ENCODE assay signal across 16 mouse cellular contexts in genomic region chr7:133505628-133506027, GRCm38 (mm10).
A peak's percentile ranks its signal among the peaks of the same experiment; 100 is the strongest.
DNase-seq lines count a peak whose midpoint lies in the region; ATAC-seq and TF ChIP-seq lines count a peak whose summit lies in the region.
"Had no signal": no experiment of that assay in that cellular context is flagged by ENCODE, and none has a peak within 500 bp of the region (broad histone marks: within the 10 kb centered on the region; RNA-seq: fewer than 3 reads in every experiment).

No protein-coding gene starts in this region.

- H3K4me3 ChIP-seq in kidney, adult 2 months (ENCODE audit: insufficient read depth, low read depth, low read length), result no peak overlapping the region
- H3K4me3 ChIP-seq in kidney, embryonic 15.5 days (replicated peaks), result no peak overlapping the region
- H3K4me3 ChIP-seq in E14TG2a.4 (replicated peaks; ENCODE audit: low read length) (no peak overlapping the region), MEL (ENCODE audit: control insufficient read depth in 1 of 2, insufficient read depth in 1 of 2, low read depth in 2 of 2, low read length in 2 of 2) (no peak overlapping the region)
- H3K4me3 ChIP-seq in hindbrain, embryonic 11.5 days (ENCODE audit: low read depth, low read length), result no peak overlapping the region
- H3K4me3 ChIP-seq: embryonic facial prominence, embryonic 15.5 days; hindbrain, embryonic 12.5 days; liver, embryonic 13.5 days; neural tube, embryonic 13.5 days had no signal

- no peak overlapping the region for H3K9ac ChIP-seq in kidney, embryonic 15.5 days
- no peak overlapping the region for H3K9ac ChIP-seq in MEL (ENCODE audit: control insufficient read depth, low read depth, low read length, poor library complexity, severe bottlenecking)
- H3K9ac ChIP-seq in hindbrain, embryonic 11.5 days (ENCODE audit: low read depth, low read length), result no peak overlapping the region
- H3K9ac ChIP-seq: embryonic facial prominence, embryonic 15.5 days; hindbrain, embryonic 12.5 days; liver, embryonic 13.5 days; neural tube, embryonic 13.5 days had no signal

- peak; percentile 34 for DNase-seq in kidney, adult 2 months
- peak; percentile 12 for DNase-seq in lung, postnatal 10 days
- no peak for DNase-seq in lung, postnatal 4 days
- no peak for DNase-seq in MEL (ENCODE audit: low read depth, low spot score)
- no peak for DNase-seq in spleen, postnatal 14 days (ENCODE audit: low spot score in 2 of 2)
- DNase-seq in hindbrain, embryonic 11.5 days (ENCODE audit: low spot score), result no peak
- DNase-seq: cerebellum, adult 8-10 months; kidney, adult 11 months; liver, embryonic 13.5 days; right cerebral cortex, postnatal 25 days; thymus, adult 18-20 months had no signal

- no peak; the same call in 1 of the 2 replicates for TF ChIP-seq CTCF in kidney, adult 2 months (conservative IDR thresholded peaks at IDR 0.05; ENCODE audit: insufficient read depth, insufficient read length, low read depth, low read length)
- TF ChIP-seq CTCF in E14TG2a.4 (conservative IDR thresholded peaks at IDR 0.05; ENCODE audit: low read length) (peak; percentile 44), MEL (IDR thresholded peaks at IDR 0.05 in 2 of 3, conservative IDR thresholded peaks at IDR 0.05 in 1 of 3; ENCODE audit: control insufficient read depth in 1 of 3, insufficient read depth in 1 of 3, low read depth in 2 of 3, low read length in 3 of 3, poor library complexity in 1 of 3, severe bottlenecking in 1 of 3) (peak in 2 of 3 experiments; percentile 1 to 13; a peak in 1 of 6 replicates)

- TF ChIP-seq RAD21 in MEL (IDR thresholded peaks at IDR 0.05; ENCODE audit: low read depth, low read length), result no peak; the same call in 1 of the 2 replicates

- WGBS in kidney, adult 2 months, result 90% methylated on average over 2 of the region's 2 CpGs
- WGBS in kidney, embryonic 15.5 days, result 91% methylated on average over 2 of the region's 2 CpGs
- 82% methylated on average over 2 of the region's 2 CpGs for WGBS in hindbrain, embryonic 11.5 days

- H3K79me2 ChIP-seq in MEL (ENCODE audit: control insufficient read depth, insufficient read depth, low read length, poor library complexity), result no peaks in the 10 kb centered on the region; the same call in 1 of the 2 replicates

- H3K4me1 ChIP-seq in kidney, adult 2 months (ENCODE audit: control insufficient read depth, insufficient read depth, low read length), result peaks cover 3% of the 10 kb centered on the region; the same call in 1 of the 2 replicates
- peaks cover 25% of the 10 kb centered on the region for H3K4me1 ChIP-seq in kidney, embryonic 15.5 days
- H3K4me1 ChIP-seq in E14TG2a.4 (replicated peaks; ENCODE audit: low read depth, low read length), result no peaks in the 10 kb centered on the region
- no peaks in the 10 kb centered on the region for H3K4me1 ChIP-seq in MEL (ENCODE audit: control insufficient read depth in 1 of 2, insufficient read depth in 2 of 2, low read length in 2 of 2)
- H3K4me1 ChIP-seq in hindbrain, embryonic 11.5 days (replicated peaks; ENCODE audit: control insufficient read depth, insufficient read depth, low read length), result no peaks in the 10 kb centered on the region
- H3K4me1 ChIP-seq: embryonic facial prominence, embryonic 15.5 days; liver, embryonic 13.5 days had no signal

- no peaks in the 10 kb centered on the region for H3K36me3 ChIP-seq in kidney, adult 2 months (ENCODE audit: control insufficient read depth, insufficient read depth, low read length)
- H3K36me3 ChIP-seq in kidney, embryonic 15.5 days, result no peaks in the 10 kb centered on the region
- H3K36me3 ChIP-seq in E14TG2a.4 (ENCODE audit: insufficient read depth, low read length) (no peaks in the 10 kb centered on the region), MEL (ENCODE audit: control insufficient read depth in 1 of 2, insufficient read depth in 2 of 2, low read length in 2 of 2) (no peaks in the 10 kb centered on the region)
- no peaks in the 10 kb centered on the region for H3K36me3 ChIP-seq in hindbrain, embryonic 11.5 days (ENCODE audit: control insufficient read depth, insufficient read depth, low read length)
- H3K36me3 ChIP-seq: embryonic facial prominence, embryonic 15.5 days; hindbrain, embryonic 12.5 days; liver, embryonic 13.5 days; neural tube, embryonic 13.5 days had no signal

- H3K27ac ChIP-seq in kidney, adult 2 months (ENCODE audit: insufficient read depth, low read depth, low read length), result no peak overlapping the region
- H3K27ac ChIP-seq in kidney, embryonic 15.5 days, result no peak overlapping the region
- no peak overlapping the region for H3K27ac ChIP-seq in MEL (ENCODE audit: control insufficient read depth, low read depth, low read length)
- H3K27ac ChIP-seq in hindbrain, embryonic 11.5 days (ENCODE audit: low read depth, low read length), result no peak overlapping the region
- H3K27ac ChIP-seq: embryonic facial prominence, embryonic 15.5 days; hindbrain, embryonic 12.5 days; liver, embryonic 13.5 days; neural tube, embryonic 13.5 days had no signal

- ATAC-seq in kidney, embryonic 15.5 days (replicated peaks; ENCODE audit: low FRiP score), result no peak
- no peak for ATAC-seq in hindbrain, embryonic 11.5 days (ENCODE audit: low FRiP score)

- no peak for TF ChIP-seq POLR2A in kidney, adult 2 months (IDR thresholded peaks at IDR 0.05; ENCODE audit: low read depth, low read length)
- no peak for TF ChIP-seq POLR2A in MEL (IDR thresholded peaks at IDR 0.05; ENCODE audit: control insufficient read depth in 1 of 2, insufficient read depth in 1 of 2, low read depth in 1 of 2, low read length in 2 of 2, poor library complexity in 1 of 2)

- no peak overlapping the region for H3K4me2 ChIP-seq in kidney, embryonic 15.5 days
- H3K4me2 ChIP-seq in hindbrain, embryonic 11.5 days (replicated peaks; ENCODE audit: low read depth, low read length), result no peak overlapping the region
- H3K4me2 ChIP-seq: embryonic facial prominence, embryonic 15.5 days; hindbrain, embryonic 12.5 days; liver, embryonic 13.5 days; neural tube, embryonic 13.5 days had no signal

- TF ChIP-seq EP300 in MEL (IDR thresholded peaks at IDR 0.05; ENCODE audit: low read depth in 1 of 2, low read length in 2 of 2), result no peak

- no peaks in the 10 kb centered on the region for H3K27me3 ChIP-seq in kidney, adult 2 months (replicated peaks; ENCODE audit: control insufficient read depth, insufficient read depth, low read length)
- H3K27me3 ChIP-seq in kidney, embryonic 15.5 days, result no peaks in the 10 kb centered on the region
- H3K27me3 ChIP-seq in E14TG2a.4 (ENCODE audit: insufficient read depth, low read length) (peaks cover 16% of the 10 kb centered on the region), MEL (ENCODE audit: control insufficient read depth in 1 of 2, insufficient read depth in 2 of 2, low read length in 2 of 2) (no peaks in the 10 kb centered on the region)
- peaks cover 2% of the 10 kb centered on the region; the same call in 1 of the 2 replicates for H3K27me3 ChIP-seq in hindbrain, embryonic 11.5 days (ENCODE audit: control insufficient read depth, insufficient read depth, low read length)
- H3K27me3 ChIP-seq: liver, embryonic 13.5 days; neural tube, embryonic 13.5 days had no signal

- no peaks in the 10 kb centered on the region for H3K9me3 ChIP-seq in kidney, embryonic 15.5 days (replicated peaks)
- H3K9me3 ChIP-seq in E14TG2a.4 (ENCODE audit: low read length) (no peaks in the 10 kb centered on the region), MEL (replicated peaks; ENCODE audit: insufficient read depth, low read length) (no peaks in the 10 kb centered on the region)
- no peaks in the 10 kb centered on the region for H3K9me3 ChIP-seq in hindbrain, embryonic 11.5 days (ENCODE audit: control insufficient read depth, low read length)
- H3K9me3 ChIP-seq: hindbrain, embryonic 12.5 days; liver, embryonic 13.5 days; neural tube, embryonic 13.5 days had no signal

TF ChIP-seq in MEL, 35 proteins besides CTCF, POLR2A, EP300 and RAD21:
- TF ChIP-seq MXI1 (IDR thresholded peaks at IDR 0.05; ENCODE audit: low read depth, low read length) (no peak), MYB (IDR thresholded peaks at IDR 0.05; ENCODE audit: low read depth, low read length) (no peak), TAL1 (IDR thresholded peaks at IDR 0.05; ENCODE audit: low read length) (no peak), ZNF384 (IDR thresholded peaks at IDR 0.05; ENCODE audit: low read depth, low read length) (no peak), ZC3H11A (IDR thresholded peaks at IDR 0.05; ENCODE audit: low read depth, low read length) (no peak), HCFC1 (IDR thresholded peaks at IDR 0.05; ENCODE audit: low read depth, low read length) (no peak), GATA1 (IDR thresholded peaks at IDR 0.05; ENCODE audit: low read depth, low read length) (no peak), MAZ (IDR thresholded peaks at IDR 0.05; ENCODE audit: low read depth, low read length) (no peak), GABPA (IDR thresholded peaks at IDR 0.05; ENCODE audit: low read depth, low read length) (no peak), SMC3 (IDR thresholded peaks at IDR 0.05; ENCODE audit: low read depth, low read length) (no peak), E2F4 (IDR thresholded peaks at IDR 0.05; ENCODE audit: borderline replicate concordance, low read depth, low read length) (no peak), USF1 (IDR thresholded peaks at IDR 0.05; ENCODE audit: low read depth, low read length) (no peak), POLR2AphosphoS5 (IDR thresholded peaks at IDR 0.05; ENCODE audit: borderline replicate concordance, low read depth, low read length) (no peak), MAX (IDR thresholded peaks at IDR 0.05; ENCODE audit: low read length) (no peak)

Comparison
In these comparisons a context has a peak if more than half of its experiments do, and no peak if none do; other contexts are left out.
1. DNase-seq: peak in kidney, adult 2 months (single experiment) and lung, postnatal 10 days (single experiment); none in lung, postnatal 4 days (0 of 2), MEL (single experiment), spleen, postnatal 14 days (0 of 2) and hindbrain, embryonic 11.5 days (single experiment).